Mouse (Mus musculus): ENCODE data around the gene Rad23a. TPM values are rescaled to one million over a fixed set of nuclear protein-coding genes. Genes with fewer than 3 reads are reported as not detected.

Gene Rad23a
- polyA plus RNA-seq, 1 experiment = 338 TPM

- Histone ChIP-seq H3K4me3 (replicated peaks) (peak overlapping the region; percentile 76), H3K9me3 (no peaks in the 10 kb centered on the region), H3K36me3 (replicated peaks; ENCODE audit: low read length) (no peaks in the 10 kb centered on the region), H3K27me3 (replicated peaks) (peaks cover 23% of the 10 kb centered on the region), H3K4me1 (peaks cover 53% of the 10 kb centered on the region)
- no peak for TF ChIP-seq FLI1 (IDR thresholded peaks at IDR 0.05; ENCODE audit: low read length)
- TF ChIP-seq GATA1 (IDR thresholded peaks at IDR 0.05; ENCODE audit: borderline replicate concordance, low read length) = no peak
Observed at GRCm38 (mm10) chr8:84815547-84815946, 24.9 kb downstream of the Rad23a start.

GRCm38 (mm10) chr8:84814555-84815441 is 25.7 kb downstream of the Rad23a start:
- Histone ChIP-seq H3K4me3 (replicated peaks) (peak overlapping the region; percentile 76), H3K27me3 (replicated peaks) (peaks cover 23% of the 10 kb centered on the region), H3K4me1 (peaks cover 51% of the 10 kb centered on the region), H3K36me3 (replicated peaks; ENCODE audit: low read length) (no peaks in the 10 kb centered on the region), H3K9me3 (no peaks in the 10 kb centered on the region)
- TF ChIP-seq FLI1 (IDR thresholded peaks at IDR 0.05; ENCODE audit: low read length) = no peak
- no peak for TF ChIP-seq GATA1 (IDR thresholded peaks at IDR 0.05; ENCODE audit: borderline replicate concordance, low read length)

GRCm38 (mm10) chr8:84814240-84814554 is 26.3 kb downstream of the Rad23a start:
- TF ChIP-seq GATA1 (IDR thresholded peaks at IDR 0.05; ENCODE audit: borderline replicate concordance, low read length) = no peak
- no peak for TF ChIP-seq FLI1 (IDR thresholded peaks at IDR 0.05; ENCODE audit: low read length)
- Histone ChIP-seq H3K4me1 (peaks cover 51% of the 10 kb centered on the region), H3K9me3 (no peaks in the 10 kb centered on the region), H3K36me3 (replicated peaks; ENCODE audit: low read length) (no peaks in the 10 kb centered on the region), H3K27me3 (replicated peaks) (peaks cover 26% of the 10 kb centered on the region), H3K4me3 (replicated peaks) (no peak overlapping the region)

- peaks cover 55% of the 10 kb centered on the region for H3K4me1 ChIP-seq
- TF ChIP-seq GATA1 (IDR thresholded peaks at IDR 0.05; ENCODE audit: borderline replicate concordance, low read length) (no peak), FLI1 (IDR thresholded peaks at IDR 0.05; ENCODE audit: low read length) (no peak)
- peaks cover 29% of the 10 kb centered on the region for H3K27me3 ChIP-seq (replicated peaks)
Observed at GRCm38 (mm10) chr8:84813830-84814229, 26.6 kb downstream of the Rad23a start.

GRCm38 (mm10) chr8:84813059-84813458 is 27.4 kb downstream of the Rad23a start:
- TF ChIP-seq GATA1 (IDR thresholded peaks at IDR 0.05; ENCODE audit: borderline replicate concordance, low read length) = no peak
- no peak for TF ChIP-seq FLI1 (IDR thresholded peaks at IDR 0.05; ENCODE audit: low read length)
- Histone ChIP-seq H3K4me1 (peaks cover 57% of the 10 kb centered on the region), H3K36me3 (replicated peaks; ENCODE audit: low read length) (no peaks in the 10 kb centered on the region), H3K9me3 (no peaks in the 10 kb centered on the region), H3K4me3 (replicated peaks) (no peak overlapping the region), H3K27me3 (replicated peaks) (peaks cover 31% of the 10 kb centered on the region)

More at GRCm38 (mm10) chr8:84813830-84814229, 26.6 kb downstream of the Rad23a start:
- no peaks in the 10 kb centered on the region for H3K36me3 ChIP-seq (replicated peaks; ENCODE audit: low read length)
- no peaks in the 10 kb centered on the region for H3K9me3 ChIP-seq
- no peak overlapping the region for H3K4me3 ChIP-seq (replicated peaks)

GRCm38 (mm10) chr8:84811303-84811702 is 29.2 kb downstream of the Rad23a start:
- H3K36me3 ChIP-seq (replicated peaks; ENCODE audit: low read length) = no peaks in the 10 kb centered on the region
- peaks cover 31% of the 10 kb centered on the region for H3K27me3 ChIP-seq (replicated peaks)
- H3K9me3 ChIP-seq = peaks cover 1% of the 10 kb centered on the region
- H3K4me1 ChIP-seq = peaks cover 57% of the 10 kb centered on the region
- peak overlapping the region; percentile 89 for H3K4me3 ChIP-seq (replicated peaks)
- no peak for TF ChIP-seq FLI1 (IDR thresholded peaks at IDR 0.05; ENCODE audit: low read length)
- TF ChIP-seq GATA1 (IDR thresholded peaks at IDR 0.05; ENCODE audit: borderline replicate concordance, low read length) = no peak

GRCm38 (mm10) chr8:84810896-84811295 is 29.6 kb downstream of the Rad23a start:
- peak overlapping the region; percentile 89 for H3K4me3 ChIP-seq (replicated peaks)
- H3K27me3 ChIP-seq (replicated peaks) = peaks cover 35% of the 10 kb centered on the region
- peaks cover 53% of the 10 kb centered on the region for H3K4me1 ChIP-seq
- peaks cover 5% of the 10 kb centered on the region for H3K9me3 ChIP-seq
- no peaks in the 10 kb centered on the region for H3K36me3 ChIP-seq (replicated peaks; ENCODE audit: low read length)
- TF ChIP-seq GATA1 (IDR thresholded peaks at IDR 0.05; ENCODE audit: borderline replicate concordance, low read length) = no peak

GRCm38 (mm10) chr8:84809941-84810280 is 30.6 kb downstream of the Rad23a start:
- H3K4me1 ChIP-seq = peaks cover 46% of the 10 kb centered on the region
- peaks cover 11% of the 10 kb centered on the region for H3K9me3 ChIP-seq
- H3K36me3 ChIP-seq (replicated peaks; ENCODE audit: low read length) = no peaks in the 10 kb centered on the region
- TF ChIP-seq FLI1 (IDR thresholded peaks at IDR 0.05; ENCODE audit: low read length) (no peak), GATA1 (IDR thresholded peaks at IDR 0.05; ENCODE audit: borderline replicate concordance, low read length) (no peak)
- H3K27me3 ChIP-seq (replicated peaks) = peaks cover 45% of the 10 kb centered on the region
- H3K4me3 ChIP-seq (replicated peaks) = no peak overlapping the region

- Histone ChIP-seq H3K4me1 (peaks cover 40% of the 10 kb centered on the region), H3K27me3 (replicated peaks) (peaks cover 49% of the 10 kb centered on the region), H3K4me3 (replicated peaks) (peak overlapping the region; percentile 44), H3K9me3 (peaks cover 11% of the 10 kb centered on the region), H3K36me3 (replicated peaks; ENCODE audit: low read length) (no peaks in the 10 kb centered on the region)
- TF ChIP-seq FLI1 (IDR thresholded peaks at IDR 0.05; ENCODE audit: low read length) (no peak), GATA1 (IDR thresholded peaks at IDR 0.05; ENCODE audit: borderline replicate concordance, low read length) (no peak)
Observed at GRCm38 (mm10) chr8:84809109-84809940, 31.1 kb downstream of the Rad23a start.

- no peak for TF ChIP-seq GATA1 (IDR thresholded peaks at IDR 0.05; ENCODE audit: borderline replicate concordance, low read length)
- TF ChIP-seq FLI1 (IDR thresholded peaks at IDR 0.05; ENCODE audit: low read length) = no peak
- Histone ChIP-seq H3K9me3 (peaks cover 11% of the 10 kb centered on the region), H3K4me1 (peaks cover 19% of the 10 kb centered on the region), H3K36me3 (replicated peaks; ENCODE audit: low read length) (no peaks in the 10 kb centered on the region), H3K4me3 (replicated peaks) (no peak overlapping the region), H3K27me3 (replicated peaks) (peaks cover 56% of the 10 kb centered on the region)
Observed at GRCm38 (mm10) chr8:84806031-84806430, 34.4 kb downstream of the Rad23a start.
